Mouse (Mus musculus) T-cell, adult 2 months (primary cell): Measurements from ENCODE around the gene Slf2.
A peak's percentile ranks its signal among the peaks of the same experiment; 100 is the strongest.

Experiments
- DNase-seq: peaks from one replicate; pipeline ENCODE4 v3.0.0; 2022; ENCODE audit warnings: low spot score

Gene Slf2

GRCm38 (mm10) chr19:44984420-44984819 lies 53.5 kb downstream of the Slf2 start:
- no peak for DNase-seq

GRCm38 (mm10) chr19:44985159-44985988 lies 54.4 kb downstream of the Slf2 start:
- no peak for DNase-seq

DNA sequence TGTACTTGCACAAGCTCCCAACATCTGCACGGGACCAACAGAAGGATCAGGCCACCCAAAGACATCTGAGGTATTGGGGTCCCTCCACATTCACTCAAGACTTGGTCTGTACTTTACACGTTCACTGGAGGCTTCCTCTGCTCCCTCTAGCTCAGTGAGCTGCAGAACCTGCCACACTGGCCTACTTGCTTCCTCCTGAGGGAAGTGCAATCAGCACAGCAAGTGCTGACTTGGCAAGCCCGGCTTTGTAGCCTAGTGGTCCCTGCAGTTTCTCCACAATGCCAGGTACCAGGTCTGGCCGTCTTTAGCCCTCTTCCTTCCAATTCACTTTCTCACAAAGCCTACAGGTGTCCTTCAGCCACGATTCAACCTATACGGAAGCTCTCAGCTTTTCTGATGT lies 56.1 kb downstream of the Slf2 start:
- DNase-seq: no peak

- DNase-seq: no peak
Observed at GRCm38 (mm10) chr19:44987851-44988250, 56.9 kb downstream of the Slf2 start.

DNA sequence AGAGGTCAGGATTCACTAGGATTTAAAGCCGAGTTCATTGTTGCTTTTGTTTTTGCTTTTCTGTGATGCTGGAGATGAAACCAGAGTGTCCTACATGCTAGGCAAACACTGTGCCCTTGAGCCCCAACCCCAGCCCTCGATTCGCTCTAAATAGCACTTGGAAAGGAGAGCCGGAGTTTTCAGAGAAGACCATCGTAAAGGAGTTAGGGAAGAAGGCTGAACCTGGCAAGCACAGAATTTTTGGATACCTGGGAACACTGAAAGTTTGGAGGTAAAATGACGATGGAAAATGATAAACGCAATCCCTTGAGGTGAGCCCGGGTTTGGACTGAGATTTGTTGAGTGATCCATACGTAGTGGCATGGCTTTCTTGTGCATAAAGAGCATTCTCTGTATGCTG lies 57.4 kb downstream of the Slf2 start:
- DNase-seq: no peak

- peak; percentile 21 for DNase-seq
Observed at GRCm38 (mm10) chr19:44988831-44989566, 58.0 kb downstream of the Slf2 start, which contains the start of gene Sema4g. Gene Sema4g (plus strand): TSS chr19:44989101.

DNA sequence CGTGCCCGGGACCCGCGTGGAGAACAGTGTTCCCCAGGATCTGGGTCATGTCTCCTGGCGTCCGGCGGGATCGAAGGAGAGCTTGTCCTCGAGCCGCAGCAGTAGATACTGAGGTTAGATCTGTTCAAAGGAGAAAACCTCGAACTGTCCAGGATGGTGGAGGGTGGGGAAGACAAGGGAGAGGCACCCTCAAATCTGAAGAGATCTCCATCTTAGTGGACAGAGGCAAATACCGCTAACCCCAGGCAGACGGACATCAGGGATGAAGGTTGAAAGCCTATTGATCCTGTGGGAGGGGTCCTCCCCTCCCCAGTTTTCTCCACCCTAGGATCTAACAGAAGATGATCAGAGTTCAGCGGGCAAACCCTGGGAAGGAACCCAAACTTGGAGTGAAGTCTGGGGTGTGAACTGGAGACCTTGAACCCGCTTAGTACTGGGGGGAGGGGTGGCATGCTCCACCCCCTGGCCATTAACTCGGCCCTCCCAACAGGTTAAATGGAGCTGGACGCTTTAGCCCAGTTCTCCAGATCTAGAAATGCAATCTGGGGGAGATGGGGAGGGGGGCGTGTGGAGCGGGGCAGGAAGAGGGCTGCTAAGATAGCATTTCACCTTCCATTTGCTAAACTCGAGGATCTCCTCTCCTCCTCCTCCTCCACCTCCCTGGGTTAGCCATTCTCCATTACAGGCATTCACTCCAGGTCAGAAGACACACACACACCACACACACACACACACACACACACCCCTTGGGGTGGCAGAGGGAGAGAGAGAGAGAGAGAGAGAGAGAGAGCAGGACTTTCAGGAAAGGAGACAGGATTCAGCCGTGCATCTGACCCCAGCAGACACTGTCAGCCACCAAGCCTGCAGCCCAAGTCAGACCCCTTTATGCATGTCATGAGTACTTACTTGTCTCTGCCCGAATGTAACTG lies 58.9 kb downstream of the Slf2 start:
- no peak for DNase-seq

GRCm38 (mm10) chr19:44991031-44991430 lies 60.1 kb downstream of the Slf2 start:
- no peak for DNase-seq

GRCm38 (mm10) chr19:44992246-44992645 lies 61.3 kb downstream of the Slf2 start:
- no peak for DNase-seq

DNA sequence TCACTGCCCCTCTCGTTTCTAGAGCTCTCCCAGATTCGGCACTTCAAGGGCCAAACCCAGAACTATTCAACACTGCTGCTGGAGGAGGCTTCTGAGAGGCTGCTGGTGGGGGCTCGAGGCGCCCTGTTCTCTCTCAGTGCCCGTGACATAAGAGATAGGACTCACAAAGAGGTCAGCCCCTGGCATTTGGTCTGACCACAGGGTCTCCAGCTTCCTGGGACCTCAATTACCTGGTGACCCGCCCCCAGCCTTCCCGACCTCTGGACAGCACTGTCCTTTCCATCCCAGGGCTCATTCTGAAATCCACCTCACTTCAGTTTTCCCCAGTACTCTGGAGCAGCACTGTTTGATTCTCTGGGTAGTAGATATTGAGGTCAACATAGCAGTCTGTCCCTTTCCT lies 61.8 kb downstream of the Slf2 start:
- DNase-seq: no peak

- no peak for DNase-seq
Observed at GRCm38 (mm10) chr19:44997786-44998185, 66.8 kb downstream of the Slf2 start.

- no peak for DNase-seq
Observed at GRCm38 (mm10) chr19:44999647-45000046, 68.7 kb downstream of the Slf2 start.

- DNase-seq: no peak
Observed at GRCm38 (mm10) chr19:45002301-45002700, 71.3 kb downstream of the Slf2 start.

DNA sequence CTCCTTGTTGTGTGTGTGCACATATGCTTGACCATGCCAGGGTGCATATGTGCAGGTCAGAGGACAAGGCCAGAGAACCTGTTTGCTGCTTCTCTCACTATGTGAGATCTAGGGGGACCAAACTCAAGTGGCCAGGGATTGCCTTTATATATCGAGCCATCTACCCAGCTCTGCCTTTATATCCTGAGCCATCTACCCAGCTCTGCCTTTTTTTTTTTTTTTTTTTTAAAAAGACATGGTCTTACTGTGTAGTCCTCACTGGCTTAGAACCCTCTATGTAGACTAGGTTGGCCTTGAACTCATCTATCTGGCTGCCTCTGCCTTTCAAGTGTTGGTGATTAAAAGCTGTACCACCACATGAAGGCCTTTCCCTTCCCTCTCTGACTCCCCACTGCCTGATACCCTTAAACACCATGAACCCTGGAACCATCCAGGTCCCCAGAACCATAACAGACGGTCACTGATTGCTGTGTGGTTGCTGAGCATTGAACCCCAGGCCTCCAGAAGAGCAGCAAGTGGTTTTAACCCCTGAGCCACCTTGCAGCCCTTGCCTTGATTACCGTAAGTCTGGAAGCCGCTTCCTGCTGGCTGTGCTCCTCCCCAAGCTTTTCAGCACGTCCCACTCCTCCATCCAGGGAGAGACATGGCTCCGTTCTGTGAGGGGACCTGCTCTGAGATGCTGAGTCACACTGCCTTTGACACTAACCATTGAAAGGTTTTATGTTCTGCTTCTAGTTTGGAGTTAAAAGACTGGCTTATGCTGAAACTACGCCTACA lies 73.0 kb downstream of the Slf2 start:
- no peak for DNase-seq

DNA sequence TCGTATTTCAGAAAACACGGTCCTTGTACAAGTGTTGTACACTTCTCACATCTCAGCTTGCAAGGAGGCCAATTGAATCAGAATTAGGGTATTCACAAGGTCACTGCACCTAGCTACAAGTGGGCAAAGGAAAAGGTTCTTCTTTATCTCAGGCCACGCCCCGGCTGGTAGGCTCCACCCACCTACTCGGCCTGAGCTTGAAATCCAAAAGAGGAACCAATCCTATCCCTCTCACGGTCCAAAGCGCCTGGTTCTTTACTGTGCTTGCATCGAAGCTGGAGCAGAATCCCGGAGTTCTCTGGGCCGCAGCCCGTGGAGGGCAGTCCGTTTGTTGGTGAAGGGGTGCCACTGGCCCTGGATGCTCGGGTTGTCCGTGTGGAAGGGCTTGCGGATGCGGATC lies 74.5 kb downstream of the Slf2 start, which contains the start of gene Twnk:
TSS of gene Twnk (plus strand) at position 220 of the 400 bp plus-strand sequence.
- no peak for DNase-seq

DNA sequence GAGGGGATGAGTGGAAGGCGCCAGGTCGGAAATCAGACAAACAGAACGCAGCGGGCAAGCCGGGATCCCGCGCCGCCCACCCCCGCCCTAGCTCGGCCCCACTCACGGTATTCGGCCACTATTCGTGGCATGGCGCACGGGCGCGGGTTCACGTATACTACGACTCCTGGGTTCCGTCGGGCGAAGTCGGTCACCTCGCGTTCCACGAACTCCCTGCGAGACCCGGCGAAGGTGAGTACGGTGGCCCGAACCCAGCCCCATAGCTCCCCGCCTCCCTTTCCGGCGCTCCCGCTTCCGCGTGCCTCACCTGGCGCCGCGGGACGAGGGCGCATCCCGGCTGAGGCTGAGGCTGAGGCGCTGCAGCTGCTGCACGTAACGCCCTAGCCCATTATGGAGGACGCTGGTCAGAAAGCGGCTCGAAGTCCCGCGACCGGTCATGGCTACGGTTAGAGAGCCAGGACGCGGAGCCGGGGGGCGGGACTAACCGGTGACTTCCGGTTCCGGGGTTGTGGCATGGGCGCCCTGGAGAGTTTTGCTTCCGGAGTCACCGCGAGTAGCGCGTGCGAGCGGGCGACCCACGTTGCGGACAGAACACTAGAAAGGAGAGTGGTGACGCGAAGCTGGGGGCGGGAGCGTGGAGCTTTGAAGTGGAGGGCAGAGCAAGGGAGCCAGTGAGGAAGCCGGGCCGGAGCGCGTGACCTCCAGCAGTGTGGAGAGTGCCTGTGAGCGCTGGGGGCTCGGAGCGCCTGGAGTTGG lies 75.2 kb downstream of the Slf2 start, which contains the start of gene Mrpl43:
TSS of gene Mrpl43 (minus strand) at position 486 of the 756 bp plus-strand sequence.
- peak; percentile 96 for DNase-seq

DNA sequence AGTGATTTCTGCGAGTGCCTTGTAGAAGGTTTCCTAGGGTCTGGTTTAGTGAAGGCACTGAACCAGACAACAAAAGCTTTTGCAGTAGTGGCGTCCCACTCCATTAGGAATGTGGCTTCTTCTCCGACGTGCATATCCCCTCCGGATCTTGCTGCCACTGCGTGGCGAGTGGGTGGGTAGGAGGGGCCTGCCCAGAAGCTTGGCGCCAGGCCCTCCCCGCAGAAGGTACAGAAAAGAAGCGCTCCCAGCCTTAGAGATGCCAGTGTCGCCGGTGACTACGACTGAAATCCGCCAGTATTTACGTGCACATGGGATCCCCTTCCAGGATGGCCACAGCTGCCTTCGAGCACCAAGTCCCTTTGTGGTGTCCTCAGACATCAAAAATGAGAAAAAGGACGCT lies 76.1 kb downstream of the Slf2 start:
- DNase-seq: no peak

GRCm38 (mm10) chr19:45007425-45008191 lies 76.7 kb downstream of the Slf2 start:
- no peak for DNase-seq

DNA sequence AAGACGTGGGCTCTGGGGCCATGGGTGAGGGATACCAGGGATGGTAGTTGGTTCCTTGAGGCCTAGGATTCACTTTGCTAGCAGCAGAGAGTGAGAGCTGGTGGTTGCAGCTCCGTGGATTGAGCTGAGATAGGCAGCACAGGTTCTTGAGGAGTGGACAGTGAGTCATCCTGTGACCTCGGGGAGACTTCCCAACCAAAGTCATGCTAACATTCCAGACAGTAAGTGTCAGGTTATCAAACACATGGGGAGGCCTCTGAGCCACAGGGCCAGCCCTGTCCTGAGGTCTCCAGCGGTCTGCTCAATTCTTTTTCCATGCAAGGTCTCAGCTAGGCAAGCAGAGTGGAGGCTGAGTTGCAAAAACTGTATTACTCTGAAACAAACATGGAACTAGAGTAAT lies 79.7 kb downstream of the Slf2 start:
- DNase-seq: no peak

- DNase-seq: no peak
Observed at GRCm38 (mm10) chr19:45012219-45012618, 81.3 kb downstream of the Slf2 start.
